Mouse (Mus musculus) gastrocnemius, adult 18-20 months (tissue): ENCODE data around the gene Mecom. TPM values are rescaled to one million over a fixed set of nuclear protein-coding genes. Genes with fewer than 3 reads are reported as not detected.
"Not testable (repeated sequence)": the region's sequence is repeated elsewhere in the genome, so short reads cannot be mapped to it uniquely, and the experiment has no call there.

Experiments used
- DNase-seq: peaks from one replicate; pipeline ENCODE4 v3.0.0; 2021; ENCODE audit warnings: low spot score
- total RNA-seq, 2 experiments: library from RNA; stranded (reverse); gene quantifications; 2 replicates each; pipeline ENCODE4 v1.2.3; 2021

Gene Mecom
- total RNA-seq, 2 experiments from 2014 or later = 4.2 to 6.1 TPM

GRCm38 (mm10) chr3:30448624-30449023 is 99.2 kb downstream of the Mecom start:
- DNase-seq = no peak

GRCm38 (mm10) chr3:30445970-30446442 is 101.8 kb downstream of the Mecom start:
- no peak for DNase-seq

GRCm38 (mm10) chr3:30445247-30445969 is 102.4 kb downstream of the Mecom start:
- no peak for DNase-seq

- DNase-seq = no peak
Observed at GRCm38 (mm10) chr3:30441646-30442045, 106.2 kb downstream of the Mecom start.

- DNase-seq = no peak
Observed at GRCm38 (mm10) chr3:30438007-30438406, 109.8 kb downstream of the Mecom start.

GRCm38 (mm10) chr3:30436561-30436960 is 111.2 kb downstream of the Mecom start:
- no peak for DNase-seq

- DNase-seq = no peak
Observed at GRCm38 (mm10) chr3:30436131-30436530, 111.7 kb downstream of the Mecom start.

GRCm38 (mm10) chr3:30428877-30429276 is 118.9 kb downstream of the Mecom start:
- no peak for DNase-seq

- no peak for DNase-seq
Observed at GRCm38 (mm10) chr3:30424036-30424435, 123.8 kb downstream of the Mecom start.

- not testable (repeated sequence) for DNase-seq
Observed at GRCm38 (mm10) chr3:30421948-30422347, 125.9 kb downstream of the Mecom start.

GRCm38 (mm10) chr3:30420899-30421298 is 126.9 kb downstream of the Mecom start:
- DNase-seq = no peak

- DNase-seq = no peak
Observed at GRCm38 (mm10) chr3:30414173-30414572, 133.6 kb downstream of the Mecom start.

GRCm38 (mm10) chr3:30410778-30411177 is 137.0 kb downstream of the Mecom start:
- no peak for DNase-seq

GRCm38 (mm10) chr3:30404821-30405220 is 143.0 kb downstream of the Mecom start:
- no peak for DNase-seq

GRCm38 (mm10) chr3:30398911-30399310 is 148.9 kb downstream of the Mecom start:
- no peak for DNase-seq

- no peak for DNase-seq
Observed at GRCm38 (mm10) chr3:30394911-30395310, 152.9 kb downstream of the Mecom start.

GRCm38 (mm10) chr3:30392662-30393061 is 155.1 kb downstream of the Mecom start:
- DNase-seq = no peak

GRCm38 (mm10) chr3:30392218-30392617 is 155.6 kb downstream of the Mecom start:
- no peak for DNase-seq

GRCm38 (mm10) chr3:30390346-30390745 is 157.5 kb downstream of the Mecom start:
- no peak for DNase-seq

GRCm38 (mm10) chr3:30380273-30380672 is 167.5 kb downstream of the Mecom start:
- DNase-seq = no peak

GRCm38 (mm10) chr3:30379301-30379700 is 168.5 kb downstream of the Mecom start:
- DNase-seq = no peak

- no peak for DNase-seq
Observed at GRCm38 (mm10) chr3:30371472-30371871, 176.3 kb downstream of the Mecom start.

- no peak for DNase-seq
Observed at GRCm38 (mm10) chr3:30370860-30371455, 176.8 kb downstream of the Mecom start.
